Mouse (Mus musculus) midbrain, embryonic 15.5 days (tissue): ENCODE measurements around the gene Tmem81. TPM values are rescaled to one million over a fixed set of nuclear protein-coding genes. Genes with fewer than 3 reads are reported as not detected.
A peak's percentile ranks its signal among the peaks of the same experiment; 100 is the strongest.

Experiments
- ATAC-seq: fragments of 200-750 bp; cut with Nextera tagmentation; replicated peaks from 2 replicates; pipeline ENCODE4 v1.8.0; 2017; ENCODE audit warnings: moderate TSS enrichment
- H3K27ac ChIP-seq: fragments of 300-500 bp; sonication (generic); 2 replicates; pipeline ENCODE4 v1.5.1; 2015; ENCODE audit warnings: mild to moderate bottlenecking, inconsistent platforms
- H3K27me3 ChIP-seq: fragments of 300-500 bp; sonication (generic); replicated peaks from 2 replicates; pipeline ENCODE4 v1.6.1; 2015; ENCODE audit warnings: inconsistent platforms
- H3K36me3 ChIP-seq: fragments of 300-500 bp; sonication (generic); replicated peaks from 2 replicates; pipeline ENCODE4 v1.6.1; 2015; ENCODE audit warnings: inconsistent platforms
- H3K4me1 ChIP-seq: fragments of 300-500 bp; sonication (generic); 2 replicates; pipeline ENCODE4 v1.6.1; 2015; ENCODE audit warnings: inconsistent platforms
- H3K4me2 ChIP-seq: fragments of 300-500 bp; sonication (generic); 2 replicates; pipeline ENCODE4 v1.6.1; 2015; ENCODE audit warnings: inconsistent platforms, mild to moderate bottlenecking, moderate library complexity
- H3K4me3 ChIP-seq: fragments of 300-500 bp; sonication (generic); 2 replicates; pipeline ENCODE4 v1.5.1; 2015; ENCODE audit warnings: mild to moderate bottlenecking, inconsistent platforms
- H3K9ac ChIP-seq: fragments of 300-500 bp; sonication (generic); 2 replicates; pipeline ENCODE4 v1.6.1; 2015; ENCODE audit warnings: mild to moderate bottlenecking, inconsistent platforms
- H3K9me3 ChIP-seq: fragments of 300-500 bp; sonication (generic); 2 replicates; pipeline ENCODE4 v1.6.1; 2016; ENCODE audit warnings: inconsistent platforms
- WGBS: fragments of 180-500 bp; shearing (Covaris S2); methylation state at CpG from one replicate; pipeline ENCODE4 v1.1.7; 2015; ENCODE audit warnings: mixed read lengths; 5-methylcytosine and 5-hydroxymethylcytosine counted together
- polyA plus RNA-seq: library from polyadenylated mRNA; unstranded; fragments of >200 nt; fragmentation: Nextera tagmentation; extraction: Ambion mirVana; gene quantifications from 2 replicates; pipeline ENCODE4 v1.2.1, GENCODE M21; 2015

Gene Tmem81
- polyA plus RNA-seq, 1 experiment from 2014 or later, result 0.99 TPM

GRCm38 (mm10) chr1:132523048-132523447, 17.0 kb downstream of the Tmem81 start:
- no peaks in the 10 kb centered on the region; the same call in 1 of the 2 replicates for H3K36me3 ChIP-seq
- no peak for ATAC-seq
- H3K4me1 ChIP-seq, result peaks cover 19% of the 10 kb centered on the region
- no peak overlapping the region for H3K27ac ChIP-seq
- no peak overlapping the region for H3K4me2 ChIP-seq
- H3K4me3 ChIP-seq, result no peak overlapping the region
- no peak overlapping the region for H3K9ac ChIP-seq
- H3K9me3 ChIP-seq, result no peaks in the 10 kb centered on the region
- 67% methylated on average over 8 of the region's 8 CpGs for WGBS
- H3K27me3 ChIP-seq, result no peaks in the 10 kb centered on the region

DNA sequence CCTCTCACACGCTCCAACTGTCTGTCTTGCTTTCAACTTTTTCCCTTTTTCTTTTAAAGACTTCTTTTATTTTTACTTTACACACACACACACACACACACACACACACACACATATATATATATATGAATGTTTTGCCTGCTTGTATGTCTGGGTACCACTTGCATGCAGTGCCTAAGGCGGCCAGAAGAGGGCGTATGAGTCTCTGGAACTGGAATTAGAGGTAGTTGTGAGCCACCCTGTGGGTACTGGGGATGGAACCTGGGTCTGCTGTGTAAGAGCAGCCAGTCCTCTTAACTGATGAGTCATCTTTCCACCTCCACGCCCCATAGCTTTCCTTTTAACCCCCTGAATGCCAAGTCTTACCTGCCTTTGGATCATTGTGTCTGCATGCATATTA, 17.9 kb downstream of the Tmem81 start:
- Histone ChIP-seq H3K4me2 (no peak overlapping the region), H3K27ac (no peak overlapping the region), H3K36me3 (no peaks in the 10 kb centered on the region; the same call in 1 of the 2 replicates), H3K9ac (no peak overlapping the region), H3K4me3 (no peak overlapping the region), H3K9me3 (no peaks in the 10 kb centered on the region), H3K27me3 (no peaks in the 10 kb centered on the region), H3K4me1 (peaks cover 19% of the 10 kb centered on the region)
- no peak for ATAC-seq
- WGBS, result 39% methylated on average over 4 of the region's 4 CpGs

GRCm38 (mm10) chr1:132525832-132526231, 19.8 kb downstream of the Tmem81 start:
- no peak overlapping the region for H3K4me3 ChIP-seq
- WGBS, result 4% methylated on average over 10 of the region's 10 CpGs
- no peaks in the 10 kb centered on the region for H3K9me3 ChIP-seq
- H3K9ac ChIP-seq, result peak overlapping the region; percentile 22; the same call in 1 of the 2 replicates
- H3K4me1 ChIP-seq, result peaks cover 29% of the 10 kb centered on the region
- no peaks in the 10 kb centered on the region for H3K27me3 ChIP-seq
- peak overlapping the region; percentile 81 for H3K27ac ChIP-seq
- H3K4me2 ChIP-seq, result 0 out of 2 replicates have a peak overlapping the region, but pooled peaks have one; percentile 9
- ATAC-seq, result peak; percentile 59
- H3K36me3 ChIP-seq, result no peaks in the 10 kb centered on the region; the same call in 1 of the 2 replicates

- H3K36me3 ChIP-seq, result no peaks in the 10 kb centered on the region; the same call in 1 of the 2 replicates
- no peak overlapping the region for H3K4me2 ChIP-seq
- 93% methylated on average over 13 of the region's 13 CpGs for WGBS
- ATAC-seq, result no peak
- peaks cover 36% of the 10 kb centered on the region for H3K4me1 ChIP-seq
- no peak overlapping the region for H3K27ac ChIP-seq
- H3K9ac ChIP-seq, result no peak overlapping the region
- no peaks in the 10 kb centered on the region for H3K9me3 ChIP-seq
- no peak overlapping the region for H3K4me3 ChIP-seq
- H3K27me3 ChIP-seq, result no peaks in the 10 kb centered on the region
Observed at GRCm38 (mm10) chr1:132528071-132528470, 22.0 kb downstream of the Tmem81 start.

- no peak for ATAC-seq
- H3K36me3 ChIP-seq, result no peaks in the 10 kb centered on the region; the same call in 1 of the 2 replicates
- H3K27me3 ChIP-seq, result no peaks in the 10 kb centered on the region
- H3K9ac ChIP-seq, result no peak overlapping the region
- H3K4me1 ChIP-seq, result peaks cover 43% of the 10 kb centered on the region
- no peaks in the 10 kb centered on the region for H3K9me3 ChIP-seq
- no peak overlapping the region for H3K27ac ChIP-seq
- WGBS, result 90% methylated on average over 19 of the region's 19 CpGs
- no peak overlapping the region for H3K4me3 ChIP-seq
- no peak overlapping the region for H3K4me2 ChIP-seq
Observed at GRCm38 (mm10) chr1:132528647-132529334, 22.8 kb downstream of the Tmem81 start.

- Histone ChIP-seq H3K4me2 (no peak overlapping the region), H3K27me3 (no peaks in the 10 kb centered on the region), H3K27ac (peak overlapping the region; percentile 60), H3K36me3 (no peaks in the 10 kb centered on the region; the same call in 1 of the 2 replicates), H3K9ac (no peak overlapping the region; the same call in 1 of the 2 replicates), H3K9me3 (no peaks in the 10 kb centered on the region), H3K4me1 (peaks cover 48% of the 10 kb centered on the region), H3K4me3 (no peak overlapping the region)
- peak; percentile 43; the same call in 1 of the 2 replicates for ATAC-seq
- 2% methylated on average over 5 of the region's 5 CpGs for WGBS
Observed at GRCm38 (mm10) chr1:132530631-132531191, 24.7 kb downstream of the Tmem81 start.

DNA sequence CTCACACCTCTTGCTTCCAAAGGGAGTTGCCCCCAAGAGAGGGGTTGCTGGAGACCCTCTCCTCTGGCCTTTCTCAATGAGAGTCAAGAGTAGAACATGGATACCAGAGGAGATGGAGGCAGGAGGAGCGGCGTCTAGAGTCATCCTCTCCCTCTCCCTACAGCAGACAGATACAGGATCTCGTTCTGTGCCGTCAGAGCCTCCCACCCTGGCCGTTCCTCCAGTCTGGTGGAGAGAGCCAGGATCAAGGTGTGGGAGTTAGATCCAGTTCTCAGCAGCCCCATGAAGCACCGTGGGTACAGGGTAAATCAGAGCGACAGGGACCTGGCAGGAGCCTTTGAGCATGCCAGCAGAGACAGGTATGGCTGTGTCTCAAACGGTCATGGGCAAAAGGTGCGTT, 26.5 kb downstream of the Tmem81 start:
- Histone ChIP-seq H3K4me1 (peaks cover 36% of the 10 kb centered on the region), H3K27ac (no peak overlapping the region; the same call in 1 of the 2 replicates), H3K36me3 (no peaks in the 10 kb centered on the region; the same call in 1 of the 2 replicates), H3K9ac (no peak overlapping the region), H3K9me3 (no peaks in the 10 kb centered on the region), H3K27me3 (no peaks in the 10 kb centered on the region), H3K4me3 (no peak overlapping the region), H3K4me2 (no peak overlapping the region)
- ATAC-seq, result no peak
- 71% methylated on average over 9 of the region's 9 CpGs for WGBS

GRCm38 (mm10) chr1:132533840-132534239, 27.8 kb downstream of the Tmem81 start:
- Histone ChIP-seq H3K9ac (no peak overlapping the region), H3K36me3 (no peaks in the 10 kb centered on the region; the same call in 1 of the 2 replicates), H3K27ac (no peak overlapping the region), H3K4me2 (no peak overlapping the region; the same call in 1 of the 2 replicates), H3K27me3 (no peaks in the 10 kb centered on the region), H3K9me3 (no peaks in the 10 kb centered on the region), H3K4me3 (no peak overlapping the region), H3K4me1 (peaks cover 36% of the 10 kb centered on the region)
- ATAC-seq, result peak; percentile 38
- WGBS, result 8% methylated on average over 8 of the region's 8 CpGs

DNA sequence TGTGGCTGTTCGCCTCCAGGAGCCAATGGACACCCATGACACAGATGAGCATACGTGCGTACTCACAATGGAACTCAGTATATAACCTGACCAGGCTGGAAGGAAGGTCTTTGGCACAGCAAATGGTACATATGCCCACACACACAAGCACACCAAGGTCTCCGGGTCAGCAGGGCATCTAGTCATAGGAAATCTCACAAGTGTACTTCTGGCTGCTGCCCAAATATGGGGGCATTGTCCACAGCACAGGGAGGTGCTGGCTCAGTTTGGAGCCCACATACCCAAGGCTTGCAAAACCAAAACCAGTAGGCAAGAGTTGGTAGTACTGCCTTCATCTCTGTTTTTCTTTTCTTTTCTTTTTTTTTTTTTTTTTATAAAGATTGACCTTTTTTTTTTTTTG, 29.5 kb downstream of the Tmem81 start:
- Histone ChIP-seq H3K9me3 (no peaks in the 10 kb centered on the region), H3K36me3 (no peaks in the 10 kb centered on the region), H3K4me1 (peaks cover 40% of the 10 kb centered on the region), H3K27ac (no peak overlapping the region), H3K27me3 (no peaks in the 10 kb centered on the region), H3K9ac (no peak overlapping the region), H3K4me3 (no peak overlapping the region), H3K4me2 (no peak overlapping the region)
- no peak for ATAC-seq
- WGBS, result 87% methylated on average over 4 of the region's 4 CpGs

DNA sequence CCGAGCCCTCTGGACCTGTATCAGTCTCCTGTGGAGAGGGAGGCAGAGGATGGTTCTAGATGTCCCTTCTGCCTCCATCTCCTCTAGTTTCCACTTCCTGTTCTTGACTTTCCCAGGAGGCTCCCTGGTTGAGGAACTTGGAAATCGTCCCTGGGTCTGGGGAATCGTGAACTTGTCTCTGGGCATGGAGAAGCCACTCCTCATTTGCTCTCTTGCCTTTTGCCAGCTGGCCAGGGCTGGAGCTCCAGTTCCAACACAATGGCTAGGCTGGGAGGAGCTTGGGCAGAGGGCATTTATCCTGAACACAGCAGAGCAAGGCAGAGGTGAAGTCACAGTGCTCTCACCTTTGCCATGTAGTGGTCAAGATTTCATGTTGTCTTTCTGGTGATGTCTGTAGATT, 30.4 kb downstream of the Tmem81 start:
- 79% methylated on average over 3 of the region's 3 CpGs for WGBS
- H3K36me3 ChIP-seq, result no peaks in the 10 kb centered on the region
- no peak overlapping the region for H3K27ac ChIP-seq
- H3K4me2 ChIP-seq, result no peak overlapping the region
- no peak overlapping the region for H3K9ac ChIP-seq
- no peaks in the 10 kb centered on the region for H3K9me3 ChIP-seq
- ATAC-seq, result no peak
- no peaks in the 10 kb centered on the region for H3K27me3 ChIP-seq
- peaks cover 40% of the 10 kb centered on the region for H3K4me1 ChIP-seq
- H3K4me3 ChIP-seq, result no peak overlapping the region

DNA sequence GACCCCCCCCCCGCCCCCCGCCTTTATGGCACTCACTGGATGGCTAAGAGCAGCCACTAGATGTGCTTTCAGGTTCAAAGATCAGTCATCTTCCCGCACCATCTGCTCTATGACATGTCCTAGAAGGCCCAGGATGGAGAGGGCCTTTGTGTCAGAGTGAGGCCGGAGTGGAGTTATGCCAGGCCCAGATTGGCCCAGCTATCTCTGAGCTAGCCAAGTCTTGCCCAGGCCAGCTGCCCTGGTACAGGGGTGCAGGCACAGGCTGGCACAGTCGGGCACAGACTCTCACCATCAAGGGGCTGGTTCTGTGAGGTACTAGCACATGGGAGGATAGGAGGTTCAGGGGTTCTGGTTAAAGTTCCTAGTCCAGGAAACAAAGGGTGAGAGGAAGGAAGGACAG, 31.7 kb downstream of the Tmem81 start:
- H3K27me3 ChIP-seq, result no peaks in the 10 kb centered on the region
- no peak overlapping the region for H3K9ac ChIP-seq
- H3K4me3 ChIP-seq, result no peak overlapping the region
- peaks cover 53% of the 10 kb centered on the region for H3K4me1 ChIP-seq
- H3K4me2 ChIP-seq, result no peak overlapping the region
- 65% methylated on average over 5 of the region's 5 CpGs for WGBS
- H3K27ac ChIP-seq, result no peak overlapping the region
- ATAC-seq, result no peak
- H3K9me3 ChIP-seq, result no peaks in the 10 kb centered on the region
- no peaks in the 10 kb centered on the region for H3K36me3 ChIP-seq

DNA sequence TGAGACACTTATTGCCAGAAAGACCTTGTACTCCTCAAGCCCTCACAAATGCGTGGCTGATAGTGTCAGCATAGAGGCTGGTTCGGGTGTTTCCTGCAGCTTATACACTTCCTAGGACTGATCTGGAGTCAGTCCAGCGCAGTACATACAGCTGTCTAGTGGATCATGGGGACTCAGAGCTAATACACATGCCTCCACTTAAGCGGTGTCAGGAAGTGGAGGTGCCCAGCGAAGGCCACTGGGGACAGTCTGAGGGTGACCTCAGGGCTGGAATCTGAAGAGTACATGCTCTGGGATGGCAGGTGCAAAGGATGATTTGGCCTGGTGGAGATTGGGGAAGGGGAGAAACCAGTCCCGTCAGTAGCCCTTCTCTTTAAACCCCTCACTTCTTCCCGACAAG, 34.7 kb downstream of the Tmem81 start:
- WGBS, result 56% methylated on average over 7 of the region's 7 CpGs
- H3K27ac ChIP-seq, result no peak overlapping the region
- peaks cover 43% of the 10 kb centered on the region for H3K4me1 ChIP-seq
- H3K4me2 ChIP-seq, result peak overlapping the region; percentile 80
- H3K27me3 ChIP-seq, result no peaks in the 10 kb centered on the region
- H3K9me3 ChIP-seq, result no peaks in the 10 kb centered on the region
- ATAC-seq, result no peak
- H3K4me3 ChIP-seq, result peak overlapping the region; percentile 52
- no peaks in the 10 kb centered on the region for H3K36me3 ChIP-seq
- 0 out of 2 replicates have a peak overlapping the region, but pooled peaks have one; percentile 16 for H3K9ac ChIP-seq
